Mouse (Mus musculus): ENCODE measurements at regions not wholly inside any gene's neighbourhood (a gene's known extent, or its start where the extent isn't known, plus 50 kb on each side); places are given as distances from the start of the nearest gene placed in this dataset.

DNA sequence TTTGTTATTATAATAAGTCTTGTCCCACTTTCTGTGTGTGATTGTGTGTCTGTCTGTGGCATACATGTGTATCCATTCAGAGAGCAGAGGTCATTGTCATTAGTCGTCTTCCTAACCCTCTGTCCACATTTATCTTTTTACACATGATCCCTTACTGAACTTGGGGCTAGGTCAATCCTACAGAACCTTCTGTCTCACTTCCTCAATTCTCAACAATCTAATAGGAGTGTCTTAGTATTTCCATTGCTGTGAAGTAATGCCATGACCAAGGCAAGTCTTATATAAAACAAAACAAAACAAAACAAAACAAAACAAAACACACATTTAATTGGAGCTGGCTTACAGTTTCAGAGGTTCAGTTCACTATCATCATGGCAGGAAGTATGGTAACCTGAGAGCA is 237.5 kb upstream of the Marcks start:
- no peak overlapping the region for H3K27ac ChIP-seq (ENCODE audit: control insufficient read depth, insufficient read depth, low read length)
- WGBS: 95% methylated on average over 1 of the region's 1 CpGs

DNA sequence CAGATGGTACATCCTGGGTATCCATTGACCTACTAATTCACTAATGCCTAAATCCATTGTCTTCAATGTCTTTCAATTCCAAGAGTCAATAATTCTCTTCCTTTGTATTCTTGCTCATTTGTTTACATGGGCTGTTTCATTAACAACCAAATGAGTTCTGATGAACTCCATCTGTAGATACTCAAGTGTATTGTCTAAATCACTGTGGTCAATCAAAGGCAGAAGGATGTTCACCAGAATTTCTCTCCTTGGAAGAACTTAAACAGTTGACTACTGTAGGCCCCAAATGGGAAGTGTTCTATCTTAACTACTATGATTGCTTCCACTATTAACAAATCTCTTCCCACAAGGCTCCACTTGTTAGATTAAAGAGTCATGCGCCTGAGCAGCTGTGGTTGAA is 236.9 kb upstream of the Marcks start:
- Histone ChIP-seq H3K36me3 (ENCODE audit: control insufficient read depth, insufficient read depth, low read length) (no peaks in the 10 kb centered on the region), H3K27me3 (ENCODE audit: control insufficient read depth, insufficient read depth, low read length) (no peaks in the 10 kb centered on the region), H3K27ac (ENCODE audit: control insufficient read depth, insufficient read depth, low read length) (no peak overlapping the region), H3K4me1 (replicated peaks; ENCODE audit: control insufficient read depth, insufficient read depth, low read length) (no peaks in the 10 kb centered on the region), H3K4me3 (ENCODE audit: control insufficient read depth, insufficient read depth, low read length) (no peak overlapping the region)
- TF ChIP-seq CTCF (IDR thresholded peaks at IDR 0.05; ENCODE audit: borderline replicate concordance, control insufficient read depth, extremely low read depth, insufficient read depth, low read length, poor library complexity) (no peak), POLR2A (IDR thresholded peaks at IDR 0.05; ENCODE audit: control insufficient read depth, extremely low read depth, insufficient read depth, low read length, poor library complexity) (no peak)
- 94% methylated on average over 1 of the region's 1 CpGs for WGBS
- DNase-seq: no peak

More for the DNA sequence above, 237.5 kb upstream of the Marcks start:
- TF ChIP-seq CTCF (IDR thresholded peaks at IDR 0.05; ENCODE audit: borderline replicate concordance, control insufficient read depth, extremely low read depth, insufficient read depth, low read length, poor library complexity): no peak
- TF ChIP-seq POLR2A (IDR thresholded peaks at IDR 0.05; ENCODE audit: control insufficient read depth, extremely low read depth, insufficient read depth, low read length, poor library complexity): no peak
- H3K36me3 ChIP-seq (ENCODE audit: control insufficient read depth, insufficient read depth, low read length): no peaks in the 10 kb centered on the region
- no peak overlapping the region for H3K4me3 ChIP-seq (ENCODE audit: control insufficient read depth, insufficient read depth, low read length)
- no peaks in the 10 kb centered on the region for H3K4me1 ChIP-seq (replicated peaks; ENCODE audit: control insufficient read depth, insufficient read depth, low read length)
- no peaks in the 10 kb centered on the region for H3K27me3 ChIP-seq (ENCODE audit: control insufficient read depth, insufficient read depth, low read length)
- DNase-seq: no peak

DNA sequence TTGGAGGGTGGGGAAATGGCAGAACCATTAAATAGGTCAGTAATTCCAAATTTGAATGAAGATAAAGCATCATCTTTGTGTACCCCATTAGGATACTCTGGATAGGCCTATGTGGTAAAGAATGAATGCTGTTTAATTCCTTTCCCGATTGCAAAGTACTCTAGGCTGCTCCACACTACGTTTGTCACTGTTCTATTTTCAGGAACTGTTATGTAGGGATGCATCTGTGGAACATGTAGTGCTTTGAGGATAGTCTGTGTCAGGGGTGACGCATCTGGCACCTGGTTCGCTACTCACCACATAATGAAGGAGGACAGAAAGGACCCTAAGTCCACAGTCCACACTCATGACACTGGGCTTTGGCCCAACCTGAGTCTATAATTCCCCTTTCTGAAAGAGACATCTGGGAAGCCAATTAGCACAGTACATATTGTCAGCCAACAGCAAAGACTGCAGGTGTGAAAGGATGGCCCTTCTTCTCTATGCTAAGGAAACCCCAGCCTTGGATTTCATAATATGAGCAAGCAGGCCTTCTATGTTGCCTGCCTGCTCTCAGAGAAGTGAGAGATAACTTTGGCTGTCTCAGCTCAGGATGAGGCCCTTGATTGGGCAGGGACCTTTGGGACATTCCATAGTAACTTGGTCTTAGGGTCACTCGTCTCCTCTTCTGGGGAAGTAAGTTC is 230.4 kb upstream of the Marcks start:
- Histone ChIP-seq H3K27ac (ENCODE audit: control insufficient read depth, insufficient read depth, low read length) (no peak overlapping the region), H3K4me3 (ENCODE audit: control insufficient read depth, insufficient read depth, low read length) (no peak overlapping the region), H3K36me3 (ENCODE audit: control insufficient read depth, insufficient read depth, low read length) (no peaks in the 10 kb centered on the region), H3K4me1 (replicated peaks; ENCODE audit: control insufficient read depth, insufficient read depth, low read length) (no peaks in the 10 kb centered on the region), H3K27me3 (ENCODE audit: control insufficient read depth, insufficient read depth, low read length) (no peaks in the 10 kb centered on the region)
- DNase-seq: no peak
- WGBS: 95% methylated on average over 5 of the region's 5 CpGs
- no peak for TF ChIP-seq CTCF (IDR thresholded peaks at IDR 0.05; ENCODE audit: borderline replicate concordance, control insufficient read depth, extremely low read depth, insufficient read depth, low read length, poor library complexity)
- no peak for TF ChIP-seq POLR2A (IDR thresholded peaks at IDR 0.05; ENCODE audit: control insufficient read depth, extremely low read depth, insufficient read depth, low read length, poor library complexity)

DNA sequence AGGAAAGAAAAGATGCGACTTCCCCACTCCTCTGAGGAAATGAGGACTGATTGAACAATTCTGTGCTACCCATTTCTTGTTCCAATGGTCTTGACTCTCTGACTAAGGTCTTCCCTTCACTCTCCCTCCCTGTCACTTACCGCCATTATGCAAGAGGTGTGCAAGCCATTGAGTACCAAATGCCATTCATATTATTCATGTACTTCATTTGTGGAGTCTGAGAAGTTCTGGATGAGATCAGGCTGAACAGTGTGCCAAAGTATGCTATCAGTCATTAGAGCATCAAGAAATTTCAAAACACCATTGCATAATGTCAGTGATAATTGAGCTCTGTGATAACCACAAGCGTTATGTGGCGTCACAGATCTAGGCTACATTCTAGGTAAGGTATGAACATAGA is 229.1 kb upstream of the Marcks start:
- Histone ChIP-seq H3K27ac (ENCODE audit: control insufficient read depth, insufficient read depth, low read length) (no peak overlapping the region), H3K36me3 (ENCODE audit: control insufficient read depth, insufficient read depth, low read length) (no peaks in the 10 kb centered on the region), H3K4me1 (replicated peaks; ENCODE audit: control insufficient read depth, insufficient read depth, low read length) (no peaks in the 10 kb centered on the region), H3K4me3 (ENCODE audit: control insufficient read depth, insufficient read depth, low read length) (no peak overlapping the region), H3K27me3 (ENCODE audit: control insufficient read depth, insufficient read depth, low read length) (no peaks in the 10 kb centered on the region)
- TF ChIP-seq POLR2A (IDR thresholded peaks at IDR 0.05; ENCODE audit: control insufficient read depth, extremely low read depth, insufficient read depth, low read length, poor library complexity) (no peak), CTCF (IDR thresholded peaks at IDR 0.05; ENCODE audit: borderline replicate concordance, control insufficient read depth, extremely low read depth, insufficient read depth, low read length, poor library complexity) (no peak)
- 95% methylated on average over 4 of the region's 4 CpGs for WGBS
- DNase-seq: no peak

DNA sequence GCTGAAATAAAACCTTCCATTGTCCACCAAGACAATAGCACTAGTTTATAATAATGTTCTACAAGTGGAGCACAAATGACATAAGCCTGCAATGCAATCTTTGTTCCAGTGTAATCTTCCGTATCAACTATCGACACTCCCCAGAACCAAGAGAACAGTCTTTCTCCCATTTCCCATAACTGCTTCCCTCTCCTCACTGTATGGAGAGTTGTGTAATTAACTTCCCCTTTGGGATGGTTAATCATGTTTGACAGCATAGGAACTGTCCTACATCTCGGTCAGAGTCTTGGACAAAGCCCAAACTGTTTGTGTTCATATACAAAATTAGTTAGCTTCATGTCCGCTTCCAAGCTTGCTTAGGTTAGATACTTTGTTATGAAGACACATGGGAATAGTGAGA is 225.8 kb upstream of the Marcks start:
- Histone ChIP-seq H3K27me3 (ENCODE audit: control insufficient read depth, insufficient read depth, low read length) (no peaks in the 10 kb centered on the region), H3K4me1 (replicated peaks; ENCODE audit: control insufficient read depth, insufficient read depth, low read length) (no peaks in the 10 kb centered on the region), H3K27ac (ENCODE audit: control insufficient read depth, insufficient read depth, low read length) (no peak overlapping the region), H3K4me3 (ENCODE audit: control insufficient read depth, insufficient read depth, low read length) (no peak overlapping the region), H3K36me3 (ENCODE audit: control insufficient read depth, insufficient read depth, low read length) (no peaks in the 10 kb centered on the region)
- TF ChIP-seq POLR2A (IDR thresholded peaks at IDR 0.05; ENCODE audit: control insufficient read depth, extremely low read depth, insufficient read depth, low read length, poor library complexity): no peak
- no peak for TF ChIP-seq CTCF (IDR thresholded peaks at IDR 0.05; ENCODE audit: borderline replicate concordance, control insufficient read depth, extremely low read depth, insufficient read depth, low read length, poor library complexity)
- WGBS: 82% methylated on average over 4 of the region's 4 CpGs
- DNase-seq: no peak

DNA sequence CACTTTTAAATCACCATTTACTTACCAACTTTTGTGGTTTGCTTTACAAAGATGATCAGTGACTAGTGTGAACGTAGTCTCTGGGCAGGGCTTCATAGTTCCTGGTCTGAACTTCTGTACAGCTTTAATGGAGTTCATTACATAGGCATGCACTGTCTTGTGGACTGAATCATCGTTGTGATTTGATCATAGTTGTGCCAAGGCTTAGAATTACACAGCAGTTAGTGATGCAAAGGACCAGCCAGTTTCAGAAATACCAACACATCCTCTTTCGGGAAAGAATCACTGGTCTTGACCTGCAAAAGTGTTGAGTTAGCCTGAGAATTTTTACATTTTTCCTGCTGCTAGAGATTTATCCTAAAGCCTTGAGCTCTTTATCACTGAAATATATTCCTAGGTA is 222.3 kb upstream of the Marcks start:
- no peak for TF ChIP-seq CTCF (IDR thresholded peaks at IDR 0.05; ENCODE audit: borderline replicate concordance, control insufficient read depth, extremely low read depth, insufficient read depth, low read length, poor library complexity)
- WGBS: 89% methylated on average over 3 of the region's 3 CpGs

DNA sequence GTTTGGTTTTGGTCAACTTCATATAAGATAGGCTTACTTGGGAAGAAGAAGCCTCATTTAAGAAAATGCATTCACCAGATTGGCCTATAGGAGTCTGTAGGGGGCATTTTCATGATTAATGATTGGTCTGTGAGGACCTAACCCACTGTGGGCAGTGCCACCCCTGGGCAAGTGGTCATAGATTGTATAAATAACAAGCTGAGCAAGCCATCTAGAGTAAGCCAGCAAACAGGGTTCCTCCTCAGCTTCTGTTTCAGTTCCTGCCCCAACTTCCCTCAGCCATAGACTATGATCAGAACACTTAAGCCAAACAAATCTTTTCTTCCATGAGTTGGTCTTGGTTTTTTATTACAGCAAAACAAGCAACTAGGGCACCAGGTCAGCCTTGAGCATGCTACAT is 220.2 kb upstream of the Marcks start:
- DNase-seq: no peak
- no peak overlapping the region for H3K4me3 ChIP-seq (ENCODE audit: control insufficient read depth, insufficient read depth, low read length)
- no peaks in the 10 kb centered on the region for H3K36me3 ChIP-seq (ENCODE audit: control insufficient read depth, insufficient read depth, low read length)
- H3K27ac ChIP-seq (ENCODE audit: control insufficient read depth, insufficient read depth, low read length): no peak overlapping the region
- H3K4me1 ChIP-seq (replicated peaks; ENCODE audit: control insufficient read depth, insufficient read depth, low read length): peaks cover 2% of the 10 kb centered on the region; the same call in 1 of the 2 replicates
- TF ChIP-seq POLR2A (IDR thresholded peaks at IDR 0.05; ENCODE audit: control insufficient read depth, extremely low read depth, insufficient read depth, low read length, poor library complexity) (no peak), CTCF (IDR thresholded peaks at IDR 0.05; ENCODE audit: borderline replicate concordance, control insufficient read depth, extremely low read depth, insufficient read depth, low read length, poor library complexity) (no peak)
- no peaks in the 10 kb centered on the region for H3K27me3 ChIP-seq (ENCODE audit: control insufficient read depth, insufficient read depth, low read length)

More for the DNA sequence above, 222.3 kb upstream of the Marcks start:
- Histone ChIP-seq H3K4me1 (replicated peaks; ENCODE audit: control insufficient read depth, insufficient read depth, low read length) (peaks cover 2% of the 10 kb centered on the region; the same call in 1 of the 2 replicates), H3K27me3 (ENCODE audit: control insufficient read depth, insufficient read depth, low read length) (no peaks in the 10 kb centered on the region), H3K36me3 (ENCODE audit: control insufficient read depth, insufficient read depth, low read length) (no peaks in the 10 kb centered on the region), H3K27ac (ENCODE audit: control insufficient read depth, insufficient read depth, low read length) (no peak overlapping the region), H3K4me3 (ENCODE audit: control insufficient read depth, insufficient read depth, low read length) (no peak overlapping the region)
- DNase-seq: no peak

Data from thymus, adult 2 months (tissue).